In the genomic region with DNA sequence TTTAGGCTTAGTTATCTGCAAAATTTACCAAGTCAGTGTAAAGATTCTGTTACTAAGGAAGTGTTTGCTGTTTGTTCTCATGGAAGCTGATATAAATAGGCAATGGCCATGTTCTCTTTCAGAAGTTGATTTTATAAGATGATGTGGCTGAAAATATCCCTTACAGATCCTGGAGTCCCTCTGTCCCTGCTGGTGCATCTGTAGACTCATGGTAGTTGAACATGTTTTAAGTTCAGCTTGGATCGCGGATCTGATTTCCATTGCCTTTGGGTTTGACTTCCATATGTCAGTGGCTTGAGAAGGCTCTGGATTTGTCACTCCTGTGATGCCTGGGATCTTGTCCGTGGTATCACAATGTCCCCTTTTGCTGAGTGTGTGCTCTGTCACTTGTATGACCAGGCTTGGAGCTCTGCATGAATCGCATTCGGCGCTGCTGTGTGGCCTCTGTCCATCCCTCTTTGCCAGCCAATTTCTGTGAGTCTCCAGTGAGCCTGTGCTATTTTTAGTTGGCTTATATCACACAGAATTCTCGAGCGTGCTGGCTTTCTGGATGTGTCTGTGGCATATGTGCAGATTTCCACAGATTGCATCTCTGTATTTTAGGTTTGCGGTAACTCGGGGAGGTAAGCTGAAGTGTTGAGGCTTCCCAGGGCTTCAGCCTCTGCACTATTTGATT, we compare ENCODE assay signal across 9 mouse cellular contexts. TPM values are rescaled to one million over a fixed set of nuclear protein-coding genes. Genes with fewer than 3 reads are reported as not detected.
DNase-seq lines count a peak whose midpoint lies in the region; ATAC-seq and TF ChIP-seq lines count a peak whose summit lies in the region.
"Had no signal": no experiment of that assay in that cellular context is flagged by ENCODE, and none has a peak within 500 bp of the region (broad histone marks: within the 10 kb centered on the region; RNA-seq: fewer than 3 reads in every experiment).

No protein-coding gene starts in this region.

- peak overlapping the region; percentile 0 for H3K27ac ChIP-seq in heart, embryonic 11.5 days (ENCODE audit: low read depth, low read length)
- peak overlapping the region; percentile 91 for H3K27ac ChIP-seq in left cerebral cortex, adult 2 months
- H3K27ac ChIP-seq in lung, postnatal 0 days (ENCODE audit: low read length) = no peak overlapping the region
- H3K27ac ChIP-seq in liver, embryonic 12.5 days = no peak overlapping the region

- no peaks in the 10 kb centered on the region for H3K36me3 ChIP-seq in heart, embryonic 11.5 days (ENCODE audit: control insufficient read depth, insufficient read depth, low read length)
- H3K36me3 ChIP-seq in lung, postnatal 0 days (ENCODE audit: insufficient read depth, low read length) = no peaks in the 10 kb centered on the region
- H3K36me3 ChIP-seq in liver, embryonic 12.5 days = no peaks in the 10 kb centered on the region

- DNase-seq in gastrocnemius, postnatal 14 days = peak; percentile 42
- DNase-seq in gastrocnemius, postnatal 36 days = no peak
- peak; percentile 67 for DNase-seq in cerebellum, adult 9-10 months
- DNase-seq in left cerebral cortex, adult 2 months (ENCODE audit: extremely low spot score in 1 of 2, low spot score in 2 of 2) = peak in 1 of 2 experiments; percentile 46
- no peak for DNase-seq in lung, postnatal 0 days (ENCODE audit: low spot score)
- no peak for DNase-seq in testis, postnatal 14 days (ENCODE audit: low spot score)

- no peak for ATAC-seq in heart, embryonic 11.5 days (replicated peaks; ENCODE audit: insufficient number of reproducible peaks, low FRiP score, low TSS enrichment)
- no peak for ATAC-seq in lung, postnatal 0 days
- ATAC-seq in liver, embryonic 12.5 days = no peak

- peak overlapping the region; percentile 20 for H3K4me2 ChIP-seq in heart, embryonic 11.5 days
- no peak overlapping the region for H3K4me2 ChIP-seq in lung, postnatal 0 days (replicated peaks; ENCODE audit: low read depth, low read length)
- H3K4me2 ChIP-seq in liver, embryonic 12.5 days = no peak overlapping the region

- peaks cover 7% of the 10 kb centered on the region for H3K4me1 ChIP-seq in heart, embryonic 11.5 days (ENCODE audit: control insufficient read depth, insufficient read depth, low read length)
- H3K4me1 ChIP-seq in lung, postnatal 0 days (ENCODE audit: insufficient read depth, low read depth, low read length) = no peaks in the 10 kb centered on the region
- H3K4me1 ChIP-seq in liver, embryonic 12.5 days = no peaks in the 10 kb centered on the region

- H3K4me3 ChIP-seq in heart, embryonic 11.5 days (ENCODE audit: low read depth, low read length) = no peak overlapping the region
- H3K4me3 ChIP-seq in left cerebral cortex, adult 2 months = no peak overlapping the region
- H3K4me3 ChIP-seq in lung, postnatal 0 days (ENCODE audit: low read depth, low read length) = no peak overlapping the region
- H3K4me3 ChIP-seq in liver, embryonic 12.5 days = no peak overlapping the region

- TF ChIP-seq CTCF in left cerebral cortex, adult 2 months (IDR thresholded peaks at IDR 0.05) = no peak
- TF ChIP-seq CTCF in lung, postnatal 0 days (IDR thresholded peaks at IDR 0.05) = no peak

- 56% methylated on average over 10 of the region's 10 CpGs for WGBS in heart, embryonic 11.5 days (ENCODE audit: insufficient replicate concordance)
- WGBS in lung, postnatal 0 days = 78% methylated on average over 10 of the region's 10 CpGs
- 75% methylated on average over 10 of the region's 10 CpGs for WGBS in liver, embryonic 12.5 days (ENCODE audit: insufficient replicate concordance)

- no peak overlapping the region for H3K9ac ChIP-seq in heart, embryonic 11.5 days (ENCODE audit: low read depth, low read length)
- H3K9ac ChIP-seq in lung, postnatal 0 days (replicated peaks; ENCODE audit: low read depth) = no peak overlapping the region
- H3K9ac ChIP-seq in liver, embryonic 12.5 days = no peak overlapping the region

- no peak for TF ChIP-seq EP300 in lung, postnatal 0 days (IDR thresholded peaks at IDR 0.05)

- H3K27me3 ChIP-seq in heart, embryonic 11.5 days (ENCODE audit: control insufficient read depth, insufficient read depth, low read length) = no peaks in the 10 kb centered on the region
- no peaks in the 10 kb centered on the region for H3K27me3 ChIP-seq in lung, postnatal 0 days (replicated peaks; ENCODE audit: insufficient read depth, low read length)
- H3K27me3 ChIP-seq in liver, embryonic 12.5 days (replicated peaks) = no peaks in the 10 kb centered on the region
- H3K27me3 ChIP-seq: CH12.LX had no signal

- intact Hi-C loops in gastrocnemius, postnatal 14 days (cut with DNase I; ENCODE audit: low total_unique reads) = no loop called here
- intact Hi-C loops in gastrocnemius, postnatal 36 days (cut with DNase I) = no loop called here
- intact Hi-C loops in left cerebral cortex, adult 2 months (cut with DNase I) = loop anchor here (2.0 to 5.0 kb wide), 2 partner anchors 43 to 47 kb away; partner anchors contain the start of gene Osbpl10

- H3K9me3 ChIP-seq in heart, embryonic 11.5 days (replicated peaks; ENCODE audit: control insufficient read depth, low read length) = no peaks in the 10 kb centered on the region
- H3K9me3 ChIP-seq in lung, postnatal 0 days (ENCODE audit: low read length) = no peaks in the 10 kb centered on the region
- H3K9me3 ChIP-seq in liver, embryonic 12.5 days (replicated peaks) = no peaks in the 10 kb centered on the region

RNA-seq across cellular contexts. Expression of gene Rps27rt, which starts 41.3 kb away (rescaled TPM):
- 10 to 100 TPM; 11.8 to 14.8 TPM for total RNA-seq in gastrocnemius, postnatal 14 days (2021)
- total RNA-seq in gastrocnemius, postnatal 36 days (2021) = 10 to 100 TPM; 12.0 to 25.0 TPM
- polyA plus RNA-seq in heart, embryonic 11.5 days (2014; fragmentation: Nextera tagmentation; extraction: Ambion mirVana) = 252 and 297 TPM in 2 replicates
- total RNA-seq in left cerebral cortex, adult 2 months (2021) = 10 to 100 TPM; 14.7 to 28.5 TPM
- polyA plus RNA-seq in lung, postnatal 0 days (2015; fragmentation: Nextera tagmentation; extraction: Ambion mirVana) = 620 and 625 TPM in 2 replicates
- 275 and 335 TPM in 2 replicates for polyA plus RNA-seq in liver, embryonic 12.5 days (2016; fragmentation: Nextera tagmentation; extraction: Ambion mirVana)

RNA-seq across cellular contexts. Expression of gene Osbpl10, which starts 45.5 kb away (rescaled TPM):
- total RNA-seq in gastrocnemius, postnatal 14 days (2021) = 1 to 10 TPM; 5.9 to 6.7 TPM
- total RNA-seq in gastrocnemius, postnatal 36 days (2021) = 1 to 10 TPM; 2.5 to 5.1 TPM
- 1.2 and 1.6 TPM in 2 replicates for polyA plus RNA-seq in heart, embryonic 11.5 days (2014; fragmentation: Nextera tagmentation; extraction: Ambion mirVana)
- total RNA-seq in left cerebral cortex, adult 2 months (2021) = 10 to 100 TPM; 48.5 to 56.3 TPM
- polyA plus RNA-seq in lung, postnatal 0 days (2015; fragmentation: Nextera tagmentation; extraction: Ambion mirVana) = 2.2 and 2.6 TPM in 2 replicates
- polyA plus RNA-seq in liver, embryonic 12.5 days (2016; fragmentation: Nextera tagmentation; extraction: Ambion mirVana) = 0.55 and 0.63 TPM in 2 replicates
- total RNA-seq: CH12.LX had no signal

Comparison
In these comparisons a context has a peak if more than half of its experiments do, and no peak if none do; other contexts are left out.
1. DNase-seq: peak in gastrocnemius, postnatal 14 days (single experiment) and cerebellum, adult 9-10 months (single experiment); none in gastrocnemius, postnatal 36 days (0 of 2), lung, postnatal 0 days (single experiment) and testis, postnatal 14 days (single experiment).
2. H3K27ac ChIP-seq: peak in heart, embryonic 11.5 days (single experiment) and left cerebral cortex, adult 2 months (single experiment); none in lung, postnatal 0 days (single experiment) and liver, embryonic 12.5 days (single experiment).
3. RNA of gene Osbpl10, which starts 45.5 kb away (total RNA-seq): 48.5 to 56.3 TPM in left cerebral cortex, adult 2 months; 5.9 to 6.7 TPM in gastrocnemius, postnatal 14 days and 2.5 to 5.1 TPM in gastrocnemius, postnatal 36 days; every median in the first group is over 4 times any median in the second.